Mouse (Mus musculus): ENCODE data around the gene Iqgap1. TPM values are rescaled to one million over a fixed set of nuclear protein-coding genes. Genes with fewer than 3 reads are reported as not detected.
A peak's percentile ranks its signal among the peaks of the same experiment; 100 is the strongest.

Gene Iqgap1
- polyA plus RNA-seq, 1 experiment = 31.4 TPM

GRCm38 (mm10) chr7:80781444-80782120 lies 44.2 kb downstream of the Iqgap1 start:
- no peak for TF ChIP-seq POLR2A (IDR thresholded peaks at IDR 0.05; ENCODE audit: borderline replicate concordance, extremely low read depth, insufficient read depth, insufficient read length, poor library complexity, severe bottlenecking)
- no peak for TF ChIP-seq CTCF (IDR thresholded peaks at IDR 0.05; ENCODE audit: borderline replicate concordance, extremely low read depth, insufficient read depth, insufficient read length)
- DNase-seq (ENCODE audit: low read depth) = peak; percentile 20

GRCm38 (mm10) chr7:80778958-80779669 lies 46.7 kb downstream of the Iqgap1 start:
- no peak for DNase-seq (ENCODE audit: low read depth)
- no peak for TF ChIP-seq POLR2A (IDR thresholded peaks at IDR 0.05; ENCODE audit: borderline replicate concordance, extremely low read depth, insufficient read depth, insufficient read length, poor library complexity, severe bottlenecking)
- no peak for TF ChIP-seq CTCF (IDR thresholded peaks at IDR 0.05; ENCODE audit: borderline replicate concordance, extremely low read depth, insufficient read depth, insufficient read length)

GRCm38 (mm10) chr7:80778376-80778775 lies 47.4 kb downstream of the Iqgap1 start:
- TF ChIP-seq POLR2A (IDR thresholded peaks at IDR 0.05; ENCODE audit: borderline replicate concordance, extremely low read depth, insufficient read depth, insufficient read length, poor library complexity, severe bottlenecking) (no peak), CTCF (IDR thresholded peaks at IDR 0.05; ENCODE audit: borderline replicate concordance, extremely low read depth, insufficient read depth, insufficient read length) (no peak)
- no peak for DNase-seq (ENCODE audit: low read depth)

- no peak for TF ChIP-seq CTCF (IDR thresholded peaks at IDR 0.05; ENCODE audit: borderline replicate concordance, extremely low read depth, insufficient read depth, insufficient read length)
- TF ChIP-seq POLR2A (IDR thresholded peaks at IDR 0.05; ENCODE audit: borderline replicate concordance, extremely low read depth, insufficient read depth, insufficient read length, poor library complexity, severe bottlenecking) = no peak
- DNase-seq (ENCODE audit: low read depth) = no peak
These were observed 48.6 kb downstream of the Iqgap1 start for GRCm38 (mm10) chr7:80777151-80777550.

- DNase-seq (ENCODE audit: low read depth) = no peak
These were observed 49.7 kb downstream of the Iqgap1 start for GRCm38 (mm10) chr7:80776090-80776489.

GRCm38 (mm10) chr7:80775448-80775904 lies 50.3 kb downstream of the Iqgap1 start:
- DNase-seq (ENCODE audit: low read depth) = no peak
- TF ChIP-seq CTCF (IDR thresholded peaks at IDR 0.05; ENCODE audit: borderline replicate concordance, extremely low read depth, insufficient read depth, insufficient read length) (no peak), POLR2A (IDR thresholded peaks at IDR 0.05; ENCODE audit: borderline replicate concordance, extremely low read depth, insufficient read depth, insufficient read length, poor library complexity, severe bottlenecking) (no peak)

More at GRCm38 (mm10) chr7:80776090-80776489, 49.7 kb downstream of the Iqgap1 start:
- TF ChIP-seq POLR2A (IDR thresholded peaks at IDR 0.05; ENCODE audit: borderline replicate concordance, extremely low read depth, insufficient read depth, insufficient read length, poor library complexity, severe bottlenecking) (no peak), CTCF (IDR thresholded peaks at IDR 0.05; ENCODE audit: borderline replicate concordance, extremely low read depth, insufficient read depth, insufficient read length) (no peak)

GRCm38 (mm10) chr7:80774615-80775447 lies 50.9 kb downstream of the Iqgap1 start:
- DNase-seq (ENCODE audit: low read depth) = no peak
- TF ChIP-seq CTCF (IDR thresholded peaks at IDR 0.05; ENCODE audit: borderline replicate concordance, extremely low read depth, insufficient read depth, insufficient read length) = no peak
- TF ChIP-seq POLR2A (IDR thresholded peaks at IDR 0.05; ENCODE audit: borderline replicate concordance, extremely low read depth, insufficient read depth, insufficient read length, poor library complexity, severe bottlenecking) = no peak

GRCm38 (mm10) chr7:80773834-80774614 lies 51.8 kb downstream of the Iqgap1 start:
- TF ChIP-seq POLR2A (IDR thresholded peaks at IDR 0.05; ENCODE audit: borderline replicate concordance, extremely low read depth, insufficient read depth, insufficient read length, poor library complexity, severe bottlenecking) = no peak
- peak; percentile 46 for DNase-seq (ENCODE audit: low read depth)

- TF ChIP-seq POLR2A (IDR thresholded peaks at IDR 0.05; ENCODE audit: borderline replicate concordance, extremely low read depth, insufficient read depth, insufficient read length, poor library complexity, severe bottlenecking) (no peak), CTCF (IDR thresholded peaks at IDR 0.05; ENCODE audit: borderline replicate concordance, extremely low read depth, insufficient read depth, insufficient read length) (no peak)
- DNase-seq (ENCODE audit: low read depth) = no peak
These were observed 55.3 kb downstream of the Iqgap1 start for GRCm38 (mm10) chr7:80770466-80770865.

- TF ChIP-seq POLR2A (IDR thresholded peaks at IDR 0.05; ENCODE audit: borderline replicate concordance, extremely low read depth, insufficient read depth, insufficient read length, poor library complexity, severe bottlenecking) (no peak), CTCF (IDR thresholded peaks at IDR 0.05; ENCODE audit: borderline replicate concordance, extremely low read depth, insufficient read depth, insufficient read length) (no peak)
- DNase-seq (ENCODE audit: low read depth) = peak; percentile 55
These were observed 58.9 kb downstream of the Iqgap1 start for GRCm38 (mm10) chr7:80766861-80767312.

All from brain, embryonic 14.5 days (tissue).